Mouse (Mus musculus): ENCODE measurements around the gene Pax5.

DNA sequence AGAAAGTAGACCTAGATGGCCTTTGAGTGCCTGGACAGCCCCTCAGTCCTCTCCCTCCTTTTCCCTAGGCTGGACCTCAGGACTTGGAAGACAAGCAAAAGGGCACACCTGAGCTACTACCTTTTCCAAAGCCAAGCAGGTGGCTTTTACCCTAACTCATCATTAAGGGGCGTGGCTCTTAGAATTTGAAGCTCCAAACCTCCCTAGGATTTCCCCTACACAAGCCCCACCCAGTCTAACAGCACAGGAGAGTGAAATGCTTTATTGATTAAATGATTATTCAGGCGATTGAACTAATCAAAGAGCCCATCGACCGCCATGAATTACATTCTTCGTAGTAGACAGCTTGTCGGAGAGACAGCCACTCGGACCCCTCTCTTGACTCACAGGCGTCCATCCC lies 2.0 kb downstream of the Pax5 start:
- TF ChIP-seq CTCF (IDR thresholded peaks at IDR 0.05; ENCODE audit: low read depth) (no peak), EP300 (optimal IDR thresholded peaks at IDR 0.05) (no peak)
